Mouse (Mus musculus) neural tube, embryonic 14.5 days (tissue): ENCODE measurements around the gene Arhgef10l. TPM values are rescaled to one million over a fixed set of nuclear protein-coding genes. Genes with fewer than 3 reads are reported as not detected.

Experiments
- ATAC-seq: fragments of 200-750 bp; cut with Nextera tagmentation; 2 replicates; pipeline ENCODE4 v1.8.0; 2017; ENCODE audit warnings: low read depth, mild to moderate bottlenecking, moderate TSS enrichment, moderate library complexity
- H3K27ac ChIP-seq: fragments of 300-500 bp; sonication (generic); 2 replicates; pipeline ENCODE4 v1.5.1; 2014; ENCODE audit warnings: low read depth, mild to moderate bottlenecking, control low read depth, low read length, moderate library complexity, mixed read lengths
- H3K27me3 ChIP-seq: fragments of 300-500 bp; sonication (generic); 2 replicates; pipeline ENCODE4 v1.6.1; 2014; ENCODE audit warnings: low read length; ENCODE audit not compliant: control insufficient read depth, insufficient read depth
- H3K36me3 ChIP-seq: fragments of 300-500 bp; sonication (generic); 2 replicates; pipeline ENCODE4 v1.6.1; 2014; ENCODE audit warnings: low read length, mixed read lengths; ENCODE audit not compliant: control insufficient read depth, insufficient read depth
- H3K4me1 ChIP-seq: fragments of 300-500 bp; sonication (generic); 2 replicates; pipeline ENCODE4 v1.6.1; 2014; ENCODE audit warnings: low read length; ENCODE audit not compliant: control insufficient read depth, insufficient read depth
- H3K4me2 ChIP-seq: fragments of 300-500 bp; sonication (generic); 2 replicates; pipeline ENCODE4 v1.6.1; 2014; ENCODE audit warnings: mild to moderate bottlenecking, low read depth, low read length, control low read depth
- H3K4me3 ChIP-seq: fragments of 300-500 bp; sonication (generic); 2 replicates; pipeline ENCODE4 v1.5.1; 2014; ENCODE audit warnings: low read depth, low read length, control low read depth, mixed read lengths
- H3K9ac ChIP-seq: fragments of 300-500 bp; sonication (generic); replicated peaks from 2 replicates; pipeline ENCODE4 v1.6.1; 2014; ENCODE audit warnings: low read depth, mild to moderate bottlenecking, control low read depth, low read length, mixed read lengths
- H3K9me3 ChIP-seq: fragments of 300-500 bp; sonication (generic); 2 replicates; pipeline ENCODE4 v1.6.1; 2016; ENCODE audit warnings: low read length; ENCODE audit not compliant: control insufficient read depth
- WGBS: fragments of 180-500 bp; shearing (Covaris S2); extraction: QIAGEN DNeasy Blood & Tissue Kit; methylation state at CpG from one replicate; pipeline ENCODE4 v1.1.7; 2014; 5-methylcytosine and 5-hydroxymethylcytosine counted together
- polyA plus RNA-seq: library from polyadenylated mRNA; unstranded; fragments of >200 nt; fragmentation: Nextera tagmentation; extraction: Ambion mirVana; gene quantifications from 2 replicates; pipeline ENCODE4 v1.2.1, GENCODE M21; 2014

Gene Arhgef10l
- polyA plus RNA-seq, 1 experiment from 2014 or later: 18.8 TPM

DNA sequence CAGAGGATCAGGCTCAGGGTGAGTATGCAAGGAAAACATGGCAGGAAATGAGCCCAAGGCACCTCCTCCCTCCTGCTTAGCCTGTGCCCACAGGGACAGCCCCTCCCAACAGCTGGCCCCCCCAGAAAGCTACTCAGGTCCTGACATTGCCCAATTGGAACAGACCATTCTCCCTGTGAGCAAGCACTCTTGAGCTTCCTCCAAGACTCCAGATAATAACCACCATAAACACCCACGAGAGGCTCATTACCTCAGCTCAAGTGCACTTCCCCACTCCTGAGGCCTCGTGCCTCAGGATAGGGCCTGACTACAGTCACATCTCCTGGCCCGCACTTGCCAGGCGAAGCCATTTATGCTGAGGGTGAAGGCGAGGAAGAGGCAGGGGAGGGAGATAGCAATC, 67.0 kb downstream of the Arhgef10l start:
- Histone ChIP-seq H3K4me1 (no peaks in the 10 kb centered on the region), H3K27me3 (no peaks in the 10 kb centered on the region), H3K36me3 (no peaks in the 10 kb centered on the region), H3K4me2 (no peak overlapping the region), H3K4me3 (no peak overlapping the region), H3K9me3 (no peaks in the 10 kb centered on the region; the same call in 1 of the 2 replicates), H3K27ac (no peak overlapping the region), H3K9ac (no peak overlapping the region)
- 53% methylated on average over 5 of the region's 5 CpGs for WGBS
- no peak for ATAC-seq

GRCm38 (mm10) chr4:140597928-140598327, 67.9 kb downstream of the Arhgef10l start:
- Histone ChIP-seq H3K9me3 (no peaks in the 10 kb centered on the region; the same call in 1 of the 2 replicates), H3K4me3 (no peak overlapping the region), H3K27me3 (no peaks in the 10 kb centered on the region), H3K4me1 (0 out of 2 replicates have a peak, but pooled peaks cover 5% of the 10 kb centered on the region), H3K9ac (no peak overlapping the region), H3K4me2 (no peak overlapping the region), H3K27ac (no peak overlapping the region), H3K36me3 (0 out of 2 replicates have a peak, but pooled peaks cover under 1% of the 10 kb centered on the region)
- no peak for ATAC-seq
- 96% methylated on average over 6 of the region's 6 CpGs for WGBS

GRCm38 (mm10) chr4:140597378-140597777, 68.4 kb downstream of the Arhgef10l start:
- ATAC-seq: no peak
- Histone ChIP-seq H3K27me3 (no peaks in the 10 kb centered on the region), H3K4me3 (no peak overlapping the region), H3K9ac (no peak overlapping the region), H3K4me2 (no peak overlapping the region), H3K4me1 (0 out of 2 replicates have a peak, but pooled peaks cover 9% of the 10 kb centered on the region), H3K36me3 (0 out of 2 replicates have a peak, but pooled peaks cover 6% of the 10 kb centered on the region), H3K27ac (no peak overlapping the region), H3K9me3 (no peaks in the 10 kb centered on the region; the same call in 1 of the 2 replicates)
- WGBS: 94% methylated on average over 5 of the region's 5 CpGs

- Histone ChIP-seq H3K9ac (no peak overlapping the region), H3K36me3 (peaks cover 17% of the 10 kb centered on the region; the same call in 1 of the 2 replicates), H3K27ac (no peak overlapping the region), H3K4me3 (no peak overlapping the region), H3K4me1 (0 out of 2 replicates have a peak, but pooled peaks cover 9% of the 10 kb centered on the region), H3K4me2 (no peak overlapping the region), H3K9me3 (no peaks in the 10 kb centered on the region; the same call in 1 of the 2 replicates), H3K27me3 (no peaks in the 10 kb centered on the region)
- ATAC-seq: 0 out of 2 replicates have a peak, but pooled peaks have one; percentile 42
- 76% methylated on average over 14 of the region's 14 CpGs for WGBS
These were observed 71.9 kb downstream of the Arhgef10l start for GRCm38 (mm10) chr4:140593771-140594505.

DNA sequence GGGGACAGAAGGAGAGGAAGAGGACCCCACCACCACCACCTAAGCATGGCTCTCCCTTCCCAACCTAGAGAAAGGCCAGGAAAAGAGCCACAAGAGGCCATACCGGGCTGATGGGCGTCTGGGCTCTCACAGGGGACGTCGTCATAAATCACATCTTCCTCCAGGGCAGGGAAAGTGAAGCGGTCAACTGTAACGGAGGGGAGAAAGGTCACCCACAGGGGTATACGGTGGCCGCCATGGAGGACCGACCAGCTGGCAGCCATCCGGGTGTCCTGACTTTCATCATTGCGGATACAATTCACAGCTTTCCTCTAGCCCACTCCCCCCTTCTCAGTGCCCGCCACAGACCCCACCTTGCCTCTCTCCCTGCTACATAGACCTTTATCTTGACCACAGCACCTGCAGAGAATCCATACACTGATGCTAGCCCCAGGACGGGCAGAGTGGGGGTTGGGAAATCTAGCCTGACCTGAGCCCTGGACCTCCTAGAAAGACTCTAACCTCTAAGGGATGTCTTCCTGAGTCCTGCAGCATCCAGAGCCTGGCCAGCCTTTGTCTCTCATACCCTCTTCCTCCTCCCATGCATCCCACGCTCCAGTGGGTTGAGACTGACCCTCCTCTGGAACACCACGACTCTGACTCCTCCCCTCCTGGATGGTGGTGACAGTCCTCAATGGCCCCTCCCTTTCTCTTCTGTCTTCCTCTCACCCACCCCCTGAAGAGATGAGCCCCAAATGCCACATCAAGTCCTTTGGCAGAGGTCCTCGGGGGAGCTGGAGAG, 72.6 kb downstream of the Arhgef10l start:
- H3K27me3 ChIP-seq: no peaks in the 10 kb centered on the region
- 0 out of 2 replicates have a peak, but pooled peaks have one; percentile 22 for ATAC-seq
- 0 out of 2 replicates have a peak overlapping the region, but pooled peaks have one; percentile 23 for H3K27ac ChIP-seq

GRCm38 (mm10) chr4:140592217-140592759, 73.5 kb downstream of the Arhgef10l start:
- H3K27ac ChIP-seq: 0 out of 2 replicates have a peak overlapping the region, but pooled peaks have one; percentile 23
- 24% methylated on average over 11 of the region's 11 CpGs for WGBS
- peak; percentile 62; the same call in 1 of the 2 replicates for ATAC-seq
- H3K27me3 ChIP-seq: no peaks in the 10 kb centered on the region
- no peak overlapping the region for H3K9ac ChIP-seq
- no peak overlapping the region for H3K4me3 ChIP-seq
- H3K4me2 ChIP-seq: no peak overlapping the region
- no peaks in the 10 kb centered on the region; the same call in 1 of the 2 replicates for H3K9me3 ChIP-seq
- H3K4me1 ChIP-seq: 0 out of 2 replicates have a peak, but pooled peaks cover 9% of the 10 kb centered on the region
- peaks cover 17% of the 10 kb centered on the region; the same call in 1 of the 2 replicates for H3K36me3 ChIP-seq

More for the DNA sequence above, 72.6 kb downstream of the Arhgef10l start:
- H3K4me1 ChIP-seq: 0 out of 2 replicates have a peak, but pooled peaks cover 9% of the 10 kb centered on the region
- no peak overlapping the region for H3K4me3 ChIP-seq
- no peaks in the 10 kb centered on the region; the same call in 1 of the 2 replicates for H3K9me3 ChIP-seq
- no peak overlapping the region for H3K9ac ChIP-seq
- peaks cover 17% of the 10 kb centered on the region; the same call in 1 of the 2 replicates for H3K36me3 ChIP-seq
- no peak overlapping the region for H3K4me2 ChIP-seq
- 30% methylated on average over 16 of the region's 16 CpGs for WGBS

DNA sequence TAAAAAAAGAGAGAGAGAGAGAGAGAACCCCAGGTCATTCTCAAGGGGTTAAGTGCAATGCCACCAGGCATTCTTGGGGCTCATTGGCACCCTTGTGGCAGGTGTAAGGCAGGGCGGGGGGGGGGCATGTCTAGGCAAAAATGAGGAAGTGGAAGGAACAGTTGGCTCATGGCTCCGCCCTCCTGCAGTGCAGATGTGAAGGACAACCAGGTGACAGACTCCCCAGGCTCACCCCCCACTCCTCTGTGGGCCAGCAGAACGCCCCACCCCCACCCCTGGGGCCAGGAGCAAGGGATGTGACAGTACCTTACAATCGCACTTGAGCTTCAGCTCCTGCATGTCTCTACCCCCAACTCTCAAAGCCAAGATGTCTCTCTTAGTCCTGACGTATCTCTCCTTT, 79.3 kb downstream of the Arhgef10l start:
- no peak for ATAC-seq

GRCm38 (mm10) chr4:140584240-140584639, 81.6 kb downstream of the Arhgef10l start:
- H3K27ac ChIP-seq: no peak overlapping the region
- H3K27me3 ChIP-seq: no peaks in the 10 kb centered on the region
- H3K4me3 ChIP-seq: no peak overlapping the region
- no peak overlapping the region for H3K9ac ChIP-seq
- ATAC-seq: no peak
- no peaks in the 10 kb centered on the region for H3K4me1 ChIP-seq
- H3K9me3 ChIP-seq: no peaks in the 10 kb centered on the region
- 83% methylated on average over 5 of the region's 5 CpGs for WGBS
- peaks cover 23% of the 10 kb centered on the region for H3K36me3 ChIP-seq
- no peak overlapping the region for H3K4me2 ChIP-seq

More for the DNA sequence above, 79.3 kb downstream of the Arhgef10l start:
- no peak overlapping the region for H3K27ac ChIP-seq
- H3K4me3 ChIP-seq: no peak overlapping the region
- peaks cover 13% of the 10 kb centered on the region for H3K36me3 ChIP-seq
- no peak overlapping the region for H3K9ac ChIP-seq
- H3K4me2 ChIP-seq: no peak overlapping the region
- H3K27me3 ChIP-seq: no peaks in the 10 kb centered on the region
- 81% methylated on average over 5 of the region's 5 CpGs for WGBS
- H3K9me3 ChIP-seq: no peaks in the 10 kb centered on the region
- no peaks in the 10 kb centered on the region for H3K4me1 ChIP-seq
